Mouse (Mus musculus) limb, embryonic 14.5 days (tissue): ENCODE data around the gene Cx3cr1. TPM values are rescaled to one million over a fixed set of nuclear protein-coding genes. Genes with fewer than 3 reads are reported as not detected.

Source experiments
- ATAC-seq: fragments of 200-750 bp; cut with Nextera tagmentation; 2 replicates; pipeline ENCODE4 v1.8.0; 2017; ENCODE audit warnings: low read depth, moderate number of reproducible peaks, moderate TSS enrichment; ENCODE audit not compliant: low FRiP score
- DNase-seq: peaks from one replicate; pipeline ENCODE4 v3.0.0-alpha.2; 2015; ENCODE audit warnings: low spot score
- H3K27ac ChIP-seq: fragments of 300-500 bp; sonication (generic); replicated peaks from 2 replicates; pipeline ENCODE4 v1.5.1; 2014; ENCODE audit warnings: low read depth, mild to moderate bottlenecking, low read length, moderate library complexity, mixed read lengths
- H3K27me3 ChIP-seq: fragments of 300-500 bp; sonication (generic); 2 replicates; pipeline ENCODE4 v1.6.1; 2014; ENCODE audit warnings: low read length, mixed read lengths; ENCODE audit not compliant: control insufficient read depth, insufficient read depth
- H3K36me3 ChIP-seq: fragments of 300-500 bp; sonication (generic); 2 replicates; pipeline ENCODE4 v1.6.1; 2014; ENCODE audit warnings: mild to moderate bottlenecking, low read length, moderate library complexity, mixed read lengths; ENCODE audit not compliant: control insufficient read depth, insufficient read depth
- H3K4me1 ChIP-seq: fragments of 300-500 bp; sonication (generic); 2 replicates; pipeline ENCODE4 v1.6.1; 2014; ENCODE audit warnings: antibody characterized with exemption, low read length, mixed read lengths; ENCODE audit not compliant: control insufficient read depth, insufficient read depth
- H3K4me2 ChIP-seq: fragments of 300-500 bp; sonication (generic); replicated peaks from 2 replicates; pipeline ENCODE4 v1.6.1; 2014; ENCODE audit warnings: low read depth, mild to moderate bottlenecking, low read length, moderate library complexity; ENCODE audit not compliant: severe bottlenecking
- H3K4me3 ChIP-seq: fragments of 300-500 bp; sonication (generic); replicated peaks from 2 replicates; pipeline ENCODE4 v1.5.1; 2014; ENCODE audit warnings: low read length
- H3K9ac ChIP-seq: fragments of 300-500 bp; sonication (generic); 2 replicates; pipeline ENCODE4 v1.6.1; 2014; ENCODE audit warnings: mild to moderate bottlenecking, low read depth, low read length, moderate library complexity; ENCODE audit not compliant: severe bottlenecking
- H3K9me3 ChIP-seq: fragments of 300-500 bp; sonication (generic); 2 replicates; pipeline ENCODE4 v1.6.1; 2016; ENCODE audit warnings: low read length; ENCODE audit not compliant: control insufficient read depth
- POLR2A ChIP-seq: fragments of 200-500 bp; IDR thresholded peaks from 2 replicates; pipeline ENCODE4 v1.8.0; 2012; ENCODE audit warnings: inconsistent platforms, mild to moderate bottlenecking, moderate library complexity, borderline replicate concordance; ENCODE audit not compliant: insufficient read depth, insufficient read length; ENCODE audit errors: extremely low read depth
- WGBS: fragments of 180-500 bp; shearing (Covaris S2); extraction: QIAGEN DNeasy Blood & Tissue Kit; methylation state at CpG from one replicate; pipeline ENCODE4 v1.1.7; 2014; 5-methylcytosine and 5-hydroxymethylcytosine counted together
- polyA plus RNA-seq, 2 experiments: library from polyadenylated mRNA; depleted of rRNA in 1 of 2; stranded (reverse) in 1 of 2; unstranded in 1 of 2; fragments of >200 nt; fragmentation: Nextera tagmentation in 1 of 2; extraction: Ambion mirVana in 1 of 2; gene quantifications; 2 replicates each; pipeline versions ENCODE4 v1.2.1 to v1.2.3; 2012 to 2014

Cx3cr1 gene
- polyA plus RNA-seq, 2 experiments, result 10.1 to 11.0 TPM

- 57% methylated on average over 10 of the region's 10 CpGs for WGBS
- Histone ChIP-seq H3K27me3 (no peaks in the 10 kb centered on the region), H3K27ac (peak overlapping the region; percentile 35; the same call in 1 of the 2 replicates), H3K4me3 (no peak overlapping the region), H3K4me2 (no peak overlapping the region), H3K9me3 (no peaks in the 10 kb centered on the region), H3K36me3 (no peaks in the 10 kb centered on the region), H3K9ac (no peak overlapping the region), H3K4me1 (peaks cover 24% of the 10 kb centered on the region)
- TF ChIP-seq POLR2A, result no peak
- DNase-seq, result peak; percentile 70
- ATAC-seq, result no peak
Observed at GRCm38 (mm10) chr9:119985881-119986574, 83.7 kb downstream of the Cx3cr1 start.

GRCm38 (mm10) chr9:119984536-119985011 is 85.1 kb downstream of the Cx3cr1 start, which contains the start of gene Csrnp1:
Gene Csrnp1, minus strand, starts transcription at chr9:119984658.
- peak within 1 kb of the TSS; percentile 73 for H3K27ac ChIP-seq
- peak within 1 kb of the TSS; percentile 98 for H3K4me2 ChIP-seq
- peak within 1 kb of the TSS; percentile 72 for H3K4me3 ChIP-seq
- peaks cover 32% of the 10 kb centered on the region for H3K4me1 ChIP-seq
- TF ChIP-seq POLR2A, result no peak
- H3K9ac ChIP-seq, result peak within 1 kb of the TSS; percentile 72
- no peak for ATAC-seq
- 15% methylated on average over 14 of the region's 14 CpGs for WGBS
- DNase-seq, result no peak
- no peaks in the 10 kb centered on the region for H3K9me3 ChIP-seq
- no peaks in the 10 kb centered on the region for H3K27me3 ChIP-seq
- no peaks in the 10 kb centered on the region for H3K36me3 ChIP-seq

GRCm38 (mm10) chr9:119983585-119984535 is 85.8 kb downstream of the Cx3cr1 start:
- peak overlapping the region; percentile 72 for H3K9ac ChIP-seq
- H3K4me2 ChIP-seq, result peak overlapping the region; percentile 98
- no peaks in the 10 kb centered on the region for H3K9me3 ChIP-seq
- peak; percentile 57; the same call in 1 of the 2 replicates for TF ChIP-seq POLR2A
- peak overlapping the region; percentile 73 for H3K27ac ChIP-seq
- H3K4me1 ChIP-seq, result peaks cover 34% of the 10 kb centered on the region
- no peaks in the 10 kb centered on the region for H3K36me3 ChIP-seq
- ATAC-seq (peak; percentile 88), DNase-seq (peak; percentile 84)
- 2% methylated on average over 47 of the region's 79 CpGs for WGBS
- H3K4me3 ChIP-seq, result peak overlapping the region; percentile 72
- H3K27me3 ChIP-seq, result no peaks in the 10 kb centered on the region

- ATAC-seq, result no peak
- peaks cover 42% of the 10 kb centered on the region for H3K4me1 ChIP-seq
- TF ChIP-seq POLR2A, result no peak
- peak overlapping the region; percentile 73 for H3K27ac ChIP-seq
- peak overlapping the region; percentile 72 for H3K9ac ChIP-seq
- WGBS, result 1% methylated on average over 32 of the region's 48 CpGs
- no peaks in the 10 kb centered on the region for H3K36me3 ChIP-seq
- no peaks in the 10 kb centered on the region for H3K9me3 ChIP-seq
- peak overlapping the region; percentile 98 for H3K4me2 ChIP-seq
- H3K27me3 ChIP-seq, result no peaks in the 10 kb centered on the region
- H3K4me3 ChIP-seq, result peak overlapping the region; percentile 72
- DNase-seq, result no peak
Observed at GRCm38 (mm10) chr9:119982956-119983551, 86.6 kb downstream of the Cx3cr1 start.

- peak overlapping the region; percentile 72 for H3K4me3 ChIP-seq
- no peak for TF ChIP-seq POLR2A
- DNase-seq, result peak; percentile 52
- no peak overlapping the region for H3K27ac ChIP-seq
- no peaks in the 10 kb centered on the region for H3K27me3 ChIP-seq
- WGBS, result 3% methylated on average over 11 of the region's 11 CpGs
- H3K9ac ChIP-seq, result peak overlapping the region; percentile 72
- H3K36me3 ChIP-seq, result no peaks in the 10 kb centered on the region
- peak overlapping the region; percentile 98 for H3K4me2 ChIP-seq
- no peak for ATAC-seq
- peaks cover 49% of the 10 kb centered on the region for H3K4me1 ChIP-seq
- H3K9me3 ChIP-seq, result no peaks in the 10 kb centered on the region
Observed at GRCm38 (mm10) chr9:119982241-119982811, 87.4 kb downstream of the Cx3cr1 start.
